Comparison of ENCODE assay signal across 24 mouse cellular contexts in genomic region chr3:88479163-88479562, GRCm38 (mm10).
"Had no signal": no experiment of that assay in that cellular context is flagged by ENCODE, and none has a peak within 500 bp of the region (broad histone marks: within the 10 kb centered on the region; RNA-seq: fewer than 3 reads in every experiment).

No protein-coding gene starts in this region.

- H3K27me3 ChIP-seq: intestine, embryonic 15.5 days; limb, embryonic 15.5 days had no signal

- H3K9me3 ChIP-seq: heart, embryonic 10.5 days; heart, embryonic 12.5 days; intestine, embryonic 15.5 days; limb, embryonic 13.5 days; limb, embryonic 15.5 days; liver, embryonic 12.5 days had no signal

- H3K27ac ChIP-seq: heart, embryonic 10.5 days; hindbrain, embryonic 14.5 days; intestine, embryonic 15.5 days; layer of hippocampus, adult 2 months; limb, embryonic 13.5 days; limb, embryonic 15.5 days; liver, embryonic 12.5 days had no signal

- H3K4me2 ChIP-seq: heart, embryonic 12.5 days; hindbrain, embryonic 14.5 days; intestine, embryonic 15.5 days; limb, embryonic 13.5 days; limb, embryonic 15.5 days; liver, embryonic 12.5 days had no signal

- H3K9ac ChIP-seq: heart, embryonic 12.5 days; hindbrain, embryonic 14.5 days; intestine, embryonic 15.5 days; limb, embryonic 13.5 days; limb, embryonic 15.5 days; liver, embryonic 12.5 days had no signal

- H3K4me1 ChIP-seq: heart, embryonic 12.5 days had no signal

- ATAC-seq: hindbrain, embryonic 16.5 days; inflammation-experienced regulatory T-cells, adult 6 months; intestine, embryonic 15.5 days; intestine, postnatal 0 days; liver, embryonic 12.5 days had no signal

- H3K4me3 ChIP-seq: heart, embryonic 10.5 days; heart, embryonic 12.5 days; intestine, embryonic 15.5 days; layer of hippocampus, adult 2 months; limb, embryonic 13.5 days; limb, embryonic 15.5 days; liver, embryonic 12.5 days had no signal

- DNase-seq: gastrocnemius, postnatal 14 days; gastrocnemius, postnatal 36 days; heart, adult 18-20 months; heart, postnatal 14 days; heart, postnatal 36 days; kidney, adult 18-20 months; kidney, adult 8-10 months; kidney, postnatal 10 days; kidney, postnatal 25 days; kidney, postnatal 4 days; layer of hippocampus, adult 9-11 months; layer of hippocampus, postnatal 36 days; left cerebral cortex, postnatal 4 days had no signal
